Mouse (Mus musculus) G1E-ER4 (cell line): ENCODE measurements at regions not wholly inside any gene's neighbourhood (a gene's known extent, or its start where the extent isn't known, plus 50 kb on each side); places are given as distances from the start of the nearest gene placed in this dataset.

Experiments
- GATA1 ChIP-seq: IDR thresholded peaks from one replicate; pipeline ENCODE4 v1.8.0; 2012; ENCODE audit warnings: low read length, inconsistent platforms

DNA sequence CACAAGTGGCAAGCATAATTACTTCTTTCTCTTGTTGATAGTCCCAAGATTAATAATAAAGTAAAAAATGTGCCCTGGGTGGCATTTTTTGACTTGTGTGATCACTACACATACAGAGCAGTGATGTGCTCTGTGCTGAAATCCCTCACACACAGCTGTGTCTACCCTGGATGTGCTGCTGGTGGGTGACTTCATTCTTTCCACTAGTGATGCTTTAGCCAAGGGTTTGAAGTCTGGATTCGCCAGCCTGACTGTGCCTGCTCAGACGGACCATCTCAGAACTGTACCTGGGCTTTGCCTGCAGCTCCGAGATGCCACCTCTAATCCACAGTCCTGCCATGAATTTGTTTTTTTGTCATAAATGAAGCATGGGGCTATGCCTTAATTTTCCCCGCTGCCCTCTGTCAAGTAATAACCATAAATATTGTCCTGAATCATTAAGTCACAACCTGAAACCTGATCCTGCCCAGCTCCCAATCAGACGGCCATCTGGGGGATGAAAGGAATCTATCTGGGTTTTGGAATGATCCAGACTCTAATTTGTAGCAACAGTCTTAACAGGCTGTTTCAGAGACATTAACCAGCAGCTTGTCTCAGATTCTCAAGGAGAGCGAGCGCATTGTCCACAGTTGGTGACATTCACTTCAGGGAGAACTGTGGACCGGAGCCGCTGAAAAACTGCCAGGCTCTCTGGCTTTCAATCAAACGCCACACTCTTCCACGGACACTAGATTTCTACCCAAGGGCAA, 330.1 kb upstream of the Npvf start:
- TF ChIP-seq GATA1: no peak

DNA sequence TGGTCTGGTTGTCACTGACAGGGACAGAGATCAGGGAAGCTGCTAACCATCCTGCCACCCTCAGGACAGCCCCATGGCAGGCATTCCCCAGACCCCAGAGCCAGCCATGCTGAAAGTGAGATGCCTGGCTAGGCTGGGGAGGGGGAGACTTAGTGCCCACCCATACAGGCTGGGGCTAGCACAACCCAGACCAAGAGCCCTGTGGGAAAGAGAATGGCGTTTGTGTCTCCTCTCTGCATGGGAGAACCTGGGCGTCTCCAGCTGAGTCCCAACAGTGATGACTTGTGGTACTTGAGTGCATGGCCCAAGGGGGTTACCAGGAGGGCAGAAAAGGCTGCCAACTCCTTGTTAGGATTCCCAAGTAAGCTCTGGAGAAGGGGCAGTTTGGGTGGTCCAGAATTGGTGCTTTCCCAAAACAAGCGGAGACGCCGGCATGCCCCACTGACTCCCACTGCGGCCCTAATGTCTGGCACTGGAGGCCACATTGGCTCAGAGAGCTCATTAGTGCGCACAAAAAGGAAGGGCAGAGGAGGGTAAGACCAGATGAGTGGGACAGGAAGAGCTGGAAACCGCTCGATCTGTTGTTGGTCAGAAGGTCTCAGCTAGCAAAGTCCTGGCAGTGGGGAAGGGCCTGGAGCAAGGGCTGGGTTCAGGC, 332.2 kb upstream of the Npvf start:
- no peak for TF ChIP-seq GATA1

DNA sequence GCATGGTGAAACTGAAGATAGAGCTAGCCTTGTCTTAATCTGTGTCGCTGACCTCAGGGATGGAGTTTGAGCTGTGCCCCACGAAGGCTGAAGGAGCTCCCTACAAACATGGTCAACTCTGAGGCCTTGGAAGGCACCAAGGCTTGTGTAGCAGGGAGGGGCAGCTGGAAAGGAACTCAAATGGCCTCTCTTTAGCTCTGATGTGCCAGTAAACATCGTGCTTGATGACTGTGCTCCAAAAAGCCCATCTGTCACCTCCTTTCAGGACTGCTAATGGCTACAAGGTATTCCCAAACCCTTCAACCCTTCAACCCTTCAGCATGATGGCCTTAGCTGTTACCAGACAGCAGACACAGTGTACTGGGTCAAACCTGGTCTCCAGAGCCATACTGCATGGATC, 334.3 kb upstream of the Npvf start:
- no peak for TF ChIP-seq GATA1

DNA sequence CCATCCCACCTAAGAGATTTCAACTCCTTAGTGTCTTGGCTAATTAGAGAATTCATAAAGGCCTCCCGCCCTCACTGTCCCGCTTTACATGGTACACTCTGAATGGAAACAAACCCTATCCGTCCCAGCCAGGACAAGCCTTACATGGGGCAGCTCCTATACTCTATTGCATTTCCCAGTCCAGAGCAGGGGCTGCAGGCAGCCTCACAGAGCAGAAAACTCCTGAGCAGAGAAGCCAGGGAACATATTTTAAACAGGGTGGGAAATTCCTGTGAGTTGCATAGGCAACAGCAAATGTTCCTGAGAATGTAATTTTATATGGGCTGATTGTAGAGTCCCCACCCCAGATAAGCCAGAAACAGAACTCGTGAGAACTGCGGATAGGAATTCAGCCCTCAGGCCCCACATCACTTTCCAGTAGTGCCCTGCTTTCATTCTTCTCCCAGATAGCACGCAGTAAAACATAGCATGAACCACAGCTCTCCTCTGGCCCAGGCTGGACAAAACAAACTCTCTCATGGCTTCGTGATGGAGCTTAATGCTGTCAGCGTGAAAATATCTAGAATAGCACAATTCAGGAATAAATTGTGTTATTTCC, 337.4 kb upstream of the Npvf start:
- TF ChIP-seq GATA1: no peak

DNA sequence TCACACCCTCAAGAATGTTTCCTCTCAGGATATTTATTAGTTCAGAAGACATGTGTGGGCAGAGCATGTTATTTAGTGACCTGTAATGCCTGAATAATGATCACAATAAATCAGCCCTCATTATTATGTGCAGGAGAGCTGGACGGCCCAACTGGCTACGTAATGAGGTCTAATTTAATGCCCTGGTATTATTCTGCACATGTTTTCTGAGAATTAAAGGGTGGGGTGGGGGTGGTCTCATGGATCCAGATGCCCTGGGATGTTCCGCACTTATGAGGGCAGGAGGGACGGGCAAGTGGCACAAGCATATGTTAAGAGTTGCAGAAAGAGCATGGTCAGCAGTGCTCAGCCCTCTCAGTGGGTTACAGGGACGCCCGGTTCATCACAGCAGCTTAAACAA, 339.7 kb upstream of the Npvf start:
- no peak for TF ChIP-seq GATA1

DNA sequence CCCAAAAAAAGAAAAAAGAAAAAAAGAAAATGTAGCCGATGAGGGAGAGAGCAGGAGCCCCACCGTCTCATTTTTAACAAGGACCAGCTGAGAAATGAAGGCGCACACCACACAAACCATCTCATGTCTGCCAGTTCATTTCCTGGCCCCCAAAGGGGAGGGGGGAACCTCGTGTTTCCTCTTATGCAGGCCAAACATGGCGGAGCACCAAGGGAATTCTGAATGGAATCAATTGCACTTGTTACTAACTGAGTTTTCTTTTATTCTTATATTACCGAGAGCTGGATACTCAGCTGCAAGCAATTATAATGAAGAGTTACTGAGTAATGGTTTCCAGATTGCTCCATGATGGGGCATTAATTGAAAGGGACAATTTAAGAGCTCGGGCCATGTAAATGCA, 348.5 kb upstream of the Npvf start:
- TF ChIP-seq GATA1: no peak

DNA sequence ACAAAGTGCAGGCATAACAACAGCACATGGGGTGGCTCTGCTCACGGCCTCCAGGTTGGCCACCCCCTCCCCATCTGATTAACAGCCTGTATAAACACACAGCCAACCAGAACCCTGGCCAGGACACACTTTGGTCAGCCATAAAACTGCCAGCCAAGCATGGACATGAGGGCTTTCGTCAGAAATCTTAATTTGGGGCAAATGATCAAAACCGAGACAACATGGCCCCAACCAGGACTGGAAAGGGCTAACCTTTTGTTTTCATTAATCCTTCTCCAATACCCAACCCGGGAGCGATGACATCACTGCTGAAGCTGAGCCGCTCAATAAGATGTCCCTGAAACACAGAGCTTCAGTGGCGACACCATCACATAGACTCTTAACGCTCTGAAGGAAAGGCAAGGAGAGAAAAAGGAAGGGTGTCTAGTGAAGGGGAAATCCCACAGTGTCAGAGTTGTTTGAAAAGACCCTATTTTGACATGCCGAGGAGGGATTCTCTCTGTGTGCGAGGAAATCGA, 351.9 kb upstream of the Npvf start:
- TF ChIP-seq GATA1: no peak

DNA sequence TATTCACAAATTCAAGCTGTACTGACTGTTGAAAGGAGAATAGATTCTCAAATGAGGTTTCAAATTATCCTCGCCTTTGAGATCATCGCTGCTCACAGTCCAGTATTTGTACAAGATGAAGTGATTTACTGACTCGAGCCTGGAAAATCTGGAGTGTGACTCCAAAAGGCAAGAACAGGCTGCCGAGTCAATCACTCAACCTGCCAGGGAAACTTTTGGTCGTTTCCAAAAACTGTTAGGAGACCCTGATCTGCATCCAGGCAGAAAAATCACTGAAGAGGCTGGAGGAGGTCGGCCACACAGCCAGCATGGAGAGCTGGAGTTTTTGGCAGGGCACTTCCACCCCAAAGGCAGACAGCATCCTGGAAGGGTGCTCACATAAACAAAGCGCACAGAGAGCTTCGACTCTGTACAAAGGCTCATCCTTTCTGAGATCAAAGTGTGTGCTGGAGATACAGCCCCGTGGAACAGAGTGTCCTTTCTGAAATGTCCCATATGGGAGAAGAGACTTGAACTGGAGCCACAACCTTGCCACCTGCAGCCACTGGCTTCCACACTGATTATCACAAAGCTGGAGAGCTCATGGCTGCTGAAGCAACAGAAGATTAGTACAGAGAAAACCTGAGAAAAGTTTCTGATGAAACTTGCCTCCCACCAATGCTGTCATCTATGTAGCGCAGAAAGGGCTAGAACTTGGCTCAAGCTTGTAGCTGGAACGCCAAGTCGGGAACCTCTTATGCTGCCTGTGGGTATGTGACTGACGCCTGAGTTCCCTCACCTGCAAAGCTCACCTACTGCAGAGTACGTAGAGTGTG, 355.5 kb upstream of the Npvf start:
- no peak for TF ChIP-seq GATA1

DNA sequence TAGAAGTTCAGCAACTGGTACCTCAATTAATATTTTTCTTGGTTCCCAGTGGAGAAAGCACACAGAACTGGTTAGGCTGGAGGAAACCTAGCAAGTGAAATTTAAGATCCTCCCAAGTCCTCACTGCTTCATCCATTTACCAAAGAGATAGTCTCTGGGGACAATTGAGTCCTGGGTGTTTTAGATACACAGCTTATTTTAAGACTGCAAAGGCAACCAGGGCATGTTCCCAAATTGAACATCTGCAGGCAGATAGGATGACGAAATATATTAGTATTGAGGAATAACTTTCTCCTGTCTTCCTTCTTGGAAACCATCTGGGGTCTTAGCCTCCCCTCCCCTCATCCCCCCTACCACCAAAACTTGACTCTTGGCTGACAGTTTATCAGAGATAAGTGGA, 356.3 kb upstream of the Npvf start:
- TF ChIP-seq GATA1: no peak

DNA sequence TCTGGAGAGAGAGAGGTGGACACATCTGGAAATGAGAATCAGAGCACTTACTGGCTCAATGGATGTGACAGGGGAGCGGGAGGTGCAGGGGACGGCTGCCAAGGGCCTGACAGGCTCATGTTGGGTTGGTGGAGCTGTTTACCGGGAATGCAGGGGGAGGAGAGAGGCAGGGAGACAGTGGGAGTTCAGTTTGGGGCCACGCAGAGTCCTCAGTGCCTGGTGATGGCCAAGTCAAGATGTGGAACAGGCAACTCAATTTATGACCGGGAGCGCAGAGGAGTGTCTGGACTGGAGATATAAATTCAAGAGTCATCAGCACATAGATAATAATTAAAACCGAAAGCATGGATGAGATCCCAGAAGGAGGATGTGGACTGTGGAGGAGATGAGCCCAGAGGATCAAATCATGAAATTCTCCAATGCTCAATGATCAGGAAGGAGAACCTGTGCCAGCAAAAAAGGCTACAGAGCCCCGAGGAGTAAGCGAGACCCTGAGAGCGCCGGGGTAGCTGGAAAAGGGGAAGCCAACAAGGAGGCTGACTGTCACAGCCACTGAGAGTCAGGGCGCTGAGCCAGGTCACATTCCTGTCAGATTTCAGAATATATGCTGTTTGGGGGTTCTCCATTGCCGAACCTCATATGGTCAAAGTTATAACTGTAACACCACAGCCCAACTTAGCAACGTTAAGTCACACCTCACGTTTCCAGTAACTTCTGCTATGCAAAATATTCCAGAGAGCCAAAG, 358.0 kb upstream of the Npvf start:
- TF ChIP-seq GATA1: no peak

DNA sequence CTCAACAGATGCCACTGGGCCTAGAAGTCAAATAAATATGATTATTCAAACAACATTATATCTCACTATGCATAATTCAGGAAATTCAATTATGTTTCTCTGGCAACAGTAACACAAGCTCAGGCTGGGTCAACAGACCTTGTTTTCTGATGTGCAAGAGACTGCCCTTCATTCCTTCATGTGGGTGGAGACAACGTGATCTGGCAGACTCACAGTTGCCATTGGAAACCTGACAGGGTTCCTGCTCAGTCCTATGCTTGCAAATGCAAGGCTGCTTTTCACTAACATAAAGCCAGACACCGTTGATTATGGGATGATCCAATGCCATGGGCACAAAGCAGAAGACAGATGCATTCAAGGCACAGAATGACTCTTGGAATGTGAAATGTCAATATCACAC, 361.5 kb upstream of the Npvf start:
- no peak for TF ChIP-seq GATA1

DNA sequence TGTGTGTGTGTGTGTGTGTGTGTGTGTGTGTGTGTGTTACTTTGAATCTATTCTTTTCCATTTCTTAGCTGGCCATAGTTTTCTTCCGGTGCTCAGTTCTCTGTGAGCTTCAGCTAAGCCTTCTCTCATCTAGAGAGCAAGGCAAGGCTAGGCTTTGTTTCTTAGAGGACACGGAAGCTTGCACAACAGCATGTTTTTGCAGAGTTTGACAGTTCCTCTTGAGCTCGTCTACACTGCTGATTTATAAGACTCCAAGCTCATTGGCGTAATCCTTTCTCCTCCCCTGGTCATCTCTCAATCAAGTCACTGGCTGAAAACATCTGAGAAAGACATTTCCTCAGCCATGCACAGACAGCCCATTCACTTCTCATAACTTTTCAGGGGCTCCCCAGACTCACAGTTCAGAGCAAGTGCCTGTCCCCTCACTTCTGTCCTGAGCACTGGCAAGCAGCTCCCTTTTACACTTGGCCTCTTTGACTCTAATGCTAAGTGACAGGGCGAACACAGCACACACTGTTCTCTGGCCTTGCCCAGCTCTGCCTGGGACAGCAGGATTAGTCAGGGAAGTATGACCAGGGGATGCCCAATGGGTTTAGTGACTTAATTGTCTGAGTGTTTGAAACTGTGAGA, 362.3 kb upstream of the Npvf start:
- TF ChIP-seq GATA1: no peak

DNA sequence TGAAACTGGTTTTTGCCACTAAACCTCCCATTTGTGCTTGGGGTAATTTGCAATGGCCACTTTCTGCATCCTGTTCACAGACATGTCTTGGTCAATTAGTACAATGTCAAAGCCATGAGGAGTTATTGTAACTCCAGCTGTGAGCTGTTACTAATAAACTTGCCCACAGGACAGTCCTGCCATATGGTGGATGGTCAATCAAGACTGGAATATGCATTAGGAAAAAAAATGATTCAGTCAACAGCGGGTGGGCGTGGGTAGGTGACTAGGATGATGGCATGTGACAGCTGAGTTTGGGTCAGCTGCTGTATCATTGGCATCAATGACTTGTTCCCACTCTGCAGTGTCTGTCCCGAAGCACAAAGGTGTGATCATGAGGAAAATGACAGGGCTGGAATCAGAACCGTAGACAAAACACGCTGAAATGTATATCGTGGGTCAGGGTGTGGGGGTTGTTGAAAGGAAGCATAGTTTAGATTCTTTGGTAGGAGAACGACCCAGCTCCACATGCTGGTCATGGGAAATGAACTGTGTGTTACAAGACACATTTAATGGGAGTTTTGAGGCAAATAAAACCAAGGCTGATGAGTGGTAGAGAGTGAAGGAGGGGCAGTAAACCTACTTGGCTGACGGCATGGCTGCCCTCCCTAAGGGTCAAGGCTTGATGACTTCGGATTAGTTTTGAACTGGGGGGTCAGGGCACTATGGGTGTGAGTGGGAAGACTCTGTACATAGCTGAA, 363.2 kb upstream of the Npvf start:
- TF ChIP-seq GATA1: no peak

DNA sequence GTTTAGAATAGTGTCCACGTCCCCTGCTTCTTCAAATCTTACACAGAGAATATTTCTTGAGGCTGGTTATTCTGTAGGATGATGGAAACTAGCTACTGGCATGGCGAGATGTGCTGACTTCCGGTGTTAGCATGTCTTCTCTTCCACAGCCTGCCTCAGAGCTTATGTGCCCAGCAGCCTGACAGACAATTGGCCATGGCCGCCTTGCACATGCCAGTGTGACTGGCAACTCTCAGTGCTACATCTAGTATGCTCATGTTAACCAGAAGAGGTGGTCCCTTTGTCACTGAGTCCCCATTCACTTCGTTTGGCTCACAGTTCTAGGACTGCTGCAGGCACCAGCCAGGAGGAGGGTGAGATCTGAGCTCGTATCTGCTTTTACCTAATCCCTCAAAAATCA, 367.0 kb upstream of the Npvf start:
- no peak for TF ChIP-seq GATA1
